Mouse (Mus musculus) liver, adult 2 months (tissue): ENCODE results near the gene Rpl18.

Source experiments
- CTCF ChIP-seq: fragments of 200-500 bp; IDR thresholded peaks from 2 replicates; pipeline ENCODE4 v1.5.1; 2011; ENCODE audit warnings: low read depth, low read length, control low read depth
- POLR2A ChIP-seq: fragments of 200-500 bp; IDR thresholded peaks from 2 replicates; pipeline ENCODE4 v1.6.1; 2011; ENCODE audit warnings: low read length, control low read depth; ENCODE audit not compliant: insufficient read depth; ENCODE audit errors: extremely low read depth

DNA sequence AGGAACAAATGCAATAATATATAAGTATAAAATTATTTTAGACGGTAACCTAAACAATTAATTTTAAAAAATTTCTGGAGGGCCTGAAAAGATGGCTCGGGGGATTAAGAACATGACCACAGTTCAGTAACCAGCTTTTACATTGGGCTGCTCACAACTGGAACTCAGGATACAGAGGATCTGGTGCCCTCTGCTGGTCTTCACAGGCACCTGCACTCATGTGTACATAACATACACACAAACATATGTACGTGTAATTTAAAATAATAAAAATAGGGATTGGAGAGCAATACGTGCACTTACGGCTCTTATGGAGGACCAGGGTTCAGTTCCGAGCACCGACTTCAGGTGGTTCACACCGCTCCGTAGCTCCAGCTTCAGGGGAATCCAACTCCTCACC is 46.3 kb upstream of the Rpl18 start:
- TF ChIP-seq CTCF (peak; percentile 28; the same call in 1 of the 2 replicates), POLR2A (no peak)
